16 mouse cellular contexts compared by ENCODE assay signal in genomic region chr9:61391570-61392337, GRCm38 (mm10). TPM values are rescaled to one million over a fixed set of nuclear protein-coding genes. Genes with fewer than 3 reads are reported as not detected.
DNase-seq lines count a peak whose midpoint lies in the region; ATAC-seq and TF ChIP-seq lines count a peak whose summit lies in the region.
"Had no signal": no experiment of that assay in that cellular context is flagged by ENCODE, and none has a peak within 500 bp of the region (broad histone marks: within the 10 kb centered on the region; RNA-seq: fewer than 3 reads in every experiment).

No protein-coding gene starts in this region.

- ATAC-seq in heart, embryonic 16.5 days (replicated peaks; ENCODE audit: extremely low read depth, insufficient read depth, low FRiP score) = 0 out of 2 replicates have a peak, but pooled peaks have one; percentile 8
- no peak for ATAC-seq in midbrain, embryonic 14.5 days (ENCODE audit: low FRiP score, low TSS enrichment)
- ATAC-seq in midbrain, embryonic 16.5 days = no peak
- ATAC-seq in neutrophil, adult 5-6 weeks (ENCODE audit: extremely low read depth, insufficient number of reproducible peaks, low FRiP score, poor library complexity, severe bottlenecking) = peak; percentile 61
- ATAC-seq: Patski had no signal

- H3K9ac ChIP-seq in heart, embryonic 16.5 days (ENCODE audit: low read length) = no peak overlapping the region
- no peak overlapping the region for H3K9ac ChIP-seq in midbrain, embryonic 14.5 days (replicated peaks; ENCODE audit: low read length)
- H3K9ac ChIP-seq in midbrain, embryonic 16.5 days (ENCODE audit: low read depth, low read length) = no peak overlapping the region
- H3K9ac ChIP-seq: liver, embryonic 15.5 days; neural tube, embryonic 15.5 days had no signal

- peaks cover 3% of the 10 kb centered on the region; the same call in 1 of the 2 replicates for H3K4me1 ChIP-seq in heart, embryonic 16.5 days (ENCODE audit: control insufficient read depth, insufficient read depth, low read length)
- peaks cover 65% of the 10 kb centered on the region for H3K4me1 ChIP-seq in midbrain, embryonic 14.5 days (ENCODE audit: control insufficient read depth, insufficient read depth, low read length)
- H3K4me1 ChIP-seq in midbrain, embryonic 16.5 days (ENCODE audit: control insufficient read depth, insufficient read depth, low read length) = peaks cover 38% of the 10 kb centered on the region
- H3K4me1 ChIP-seq in bone marrow, adult 2 months (ENCODE audit: control insufficient read depth, insufficient read depth, low read length) = peaks cover 20% of the 10 kb centered on the region
- H3K4me1 ChIP-seq in embryonic facial prominence, embryonic 10.5 days = peaks cover 98% of the 10 kb centered on the region

- TF ChIP-seq POLR2A in bone marrow, adult 2 months (IDR thresholded peaks at IDR 0.05; ENCODE audit: borderline replicate concordance, control insufficient read depth, low read depth, low read length) = no peak

- no peak overlapping the region for H3K4me3 ChIP-seq in heart, embryonic 16.5 days (ENCODE audit: low read length)
- no peak overlapping the region for H3K4me3 ChIP-seq in midbrain, embryonic 14.5 days (replicated peaks; ENCODE audit: low read depth, low read length)
- no peak overlapping the region for H3K4me3 ChIP-seq in midbrain, embryonic 16.5 days (ENCODE audit: low read depth, low read length)
- no peak overlapping the region for H3K4me3 ChIP-seq in bone marrow, adult 2 months (replicated peaks; ENCODE audit: control insufficient read depth, low read depth, low read length)
- no peak overlapping the region for H3K4me3 ChIP-seq in embryonic facial prominence, embryonic 10.5 days
- H3K4me3 ChIP-seq: erythroblast, embryonic 14.5 days; liver, embryonic 15.5 days; midbrain, embryonic 10.5 days; neural tube, embryonic 15.5 days had no signal

- no peak for TF ChIP-seq CTCF in bone marrow, adult 2 months (IDR thresholded peaks at IDR 0.05; ENCODE audit: control insufficient read depth, insufficient read depth, low read length)

- peaks cover 13% of the 10 kb centered on the region; the same call in 1 of the 2 replicates for H3K36me3 ChIP-seq in heart, embryonic 16.5 days (ENCODE audit: control insufficient read depth, insufficient read depth)
- H3K36me3 ChIP-seq in midbrain, embryonic 14.5 days (ENCODE audit: control insufficient read depth, insufficient read depth, low read length) = peaks cover 68% of the 10 kb centered on the region
- peaks cover 14% of the 10 kb centered on the region; the same call in 1 of the 2 replicates for H3K36me3 ChIP-seq in midbrain, embryonic 16.5 days (ENCODE audit: control insufficient read depth, insufficient read depth, low read length)
- peaks cover 100% of the 10 kb centered on the region for H3K36me3 ChIP-seq in embryonic facial prominence, embryonic 10.5 days (replicated peaks)

- DNase-seq in heart, postnatal 14 days = no peak
- no peak for DNase-seq in midbrain, embryonic 14.5 days
- DNase-seq in embryonic facial prominence, embryonic 10.5 days (ENCODE audit: low spot score) = no peak
- DNase-seq: cerebellum, adult 11-12 months; kidney, adult 11 months; right cerebral cortex, postnatal 25 days; thymus, postnatal 14 days had no signal

- 74% methylated on average over 5 of the region's 5 CpGs for WGBS in heart, embryonic 16.5 days
- WGBS in midbrain, embryonic 14.5 days = 43% methylated on average over 5 of the region's 5 CpGs
- WGBS in midbrain, embryonic 16.5 days = 49% methylated on average over 5 of the region's 5 CpGs
- 51% methylated on average over 5 of the region's 5 CpGs for WGBS in bone marrow, adult 2 months
- 73% methylated on average over 5 of the region's 5 CpGs for WGBS in embryonic facial prominence, embryonic 10.5 days

- H3K4me2 ChIP-seq in heart, embryonic 16.5 days (ENCODE audit: low read depth, low read length) = no peak overlapping the region
- 0 out of 2 replicates have a peak overlapping the region, but pooled peaks have one; percentile 10 for H3K4me2 ChIP-seq in midbrain, embryonic 14.5 days (ENCODE audit: low read length)
- H3K4me2 ChIP-seq in midbrain, embryonic 16.5 days (ENCODE audit: low read length) = no peak overlapping the region
- H3K4me2 ChIP-seq: liver, embryonic 15.5 days; neural tube, embryonic 15.5 days had no signal

- no peak overlapping the region for H3K27ac ChIP-seq in heart, embryonic 16.5 days (ENCODE audit: low read length)
- 0 out of 2 replicates have a peak overlapping the region, but pooled peaks have one; percentile 8 for H3K27ac ChIP-seq in midbrain, embryonic 14.5 days (replicated peaks; ENCODE audit: low read depth, low read length)
- no peak overlapping the region for H3K27ac ChIP-seq in midbrain, embryonic 16.5 days (ENCODE audit: low read length)
- peak overlapping the region; percentile 85 for H3K27ac ChIP-seq in bone marrow, adult 2 months (ENCODE audit: control insufficient read depth, insufficient read depth, low read depth, low read length, poor library complexity)
- H3K27ac ChIP-seq in embryonic facial prominence, embryonic 10.5 days (replicated peaks) = no peak overlapping the region
- H3K27ac ChIP-seq: liver, embryonic 15.5 days; neural tube, embryonic 15.5 days had no signal

- H3K27me3 ChIP-seq in heart, embryonic 16.5 days (ENCODE audit: control insufficient read depth, insufficient read depth, low read length) = peaks cover 87% of the 10 kb centered on the region
- peaks cover 3% of the 10 kb centered on the region; the same call in 1 of the 2 replicates for H3K27me3 ChIP-seq in midbrain, embryonic 14.5 days (ENCODE audit: control insufficient read depth, insufficient read depth, low read length)
- no peaks in the 10 kb centered on the region; the same call in 1 of the 2 replicates for H3K27me3 ChIP-seq in midbrain, embryonic 16.5 days (ENCODE audit: control insufficient read depth, insufficient read depth, low read depth, low read length)
- H3K27me3 ChIP-seq in embryonic facial prominence, embryonic 10.5 days (replicated peaks; ENCODE audit: low read depth, poor library complexity, severe bottlenecking) = peaks cover 22% of the 10 kb centered on the region; the same call in 1 of the 2 replicates
- H3K27me3 ChIP-seq: liver, embryonic 15.5 days; Patski had no signal

- H3K9me3 ChIP-seq in heart, embryonic 16.5 days (replicated peaks; ENCODE audit: control insufficient read depth, low read length) = no peaks in the 10 kb centered on the region
- no peaks in the 10 kb centered on the region for H3K9me3 ChIP-seq in midbrain, embryonic 14.5 days (ENCODE audit: control insufficient read depth, low read length)
- no peaks in the 10 kb centered on the region for H3K9me3 ChIP-seq in midbrain, embryonic 16.5 days (replicated peaks; ENCODE audit: control insufficient read depth, low read length, poor library complexity, severe bottlenecking)
- H3K9me3 ChIP-seq in embryonic facial prominence, embryonic 10.5 days = no peaks in the 10 kb centered on the region
- H3K9me3 ChIP-seq: liver, embryonic 15.5 days; midbrain, embryonic 10.5 days; neural tube, embryonic 15.5 days had no signal

- intact Hi-C loops in heart, postnatal 14 days (cut with DNase I) = no loop called here

RNA-seq across cellular contexts. Expression of gene Tle3, which starts 19.6 kb away (rescaled TPM):
- 9.8 and 10.8 TPM in 2 replicates for polyA plus RNA-seq in heart, embryonic 16.5 days (2015; fragmentation: Nextera tagmentation; extraction: Ambion mirVana)
- total RNA-seq in heart, postnatal 14 days (2021) = 10 to 100 TPM; 24.4 to 29.0 TPM
- 36.4 and 43.8 TPM in 2 replicates for polyA plus RNA-seq in midbrain, embryonic 14.5 days (2014; fragmentation: Nextera tagmentation; extraction: Ambion mirVana)
- 27.4 and 29.7 TPM in 2 replicates for polyA plus RNA-seq in midbrain, embryonic 16.5 days (2015; fragmentation: Nextera tagmentation; extraction: Ambion mirVana)
- 27.8 and 67.0 TPM in 2 replicates for polyA plus RNA-seq in bone marrow, adult 2 months (2011; ENCODE audit: insufficient read depth, insufficient read length, low replicate concordance, missing spikeins)
- 232 and 253 TPM in 2 replicates for total RNA-seq in neutrophil, adult 5-6 weeks (2017)
- polyA plus RNA-seq in embryonic facial prominence, embryonic 10.5 days (2016; fragmentation: Nextera tagmentation; extraction: Ambion mirVana) = 50.3 and 51.9 TPM in 2 replicates

Comparison
In these comparisons a context has a peak if more than half of its experiments do, and no peak if none do; other contexts are left out.
1. H3K27ac ChIP-seq: peak in midbrain, embryonic 14.5 days (single experiment) and bone marrow, adult 2 months (single experiment); none in heart, embryonic 16.5 days (single experiment), midbrain, embryonic 16.5 days (single experiment) and embryonic facial prominence, embryonic 10.5 days (single experiment).
2. ATAC-seq: peak in heart, embryonic 16.5 days (single experiment) and neutrophil, adult 5-6 weeks (single experiment); none in midbrain, embryonic 14.5 days (single experiment) and midbrain, embryonic 16.5 days (single experiment).